Mouse (Mus musculus) kidney, adult 8-10 months (tissue): ENCODE data around the gene Coq7.

Source experiments
- DNase-seq, 2 experiments: peaks; one replicate each; pipeline ENCODE4 v3.0.0; 2022

Gene Coq7

GRCm38 (mm10) chr7:118533178-118533578 lies at the start of gene Coq7:
Gene Coq7, minus strand, starts transcription at chr7:118533356.
- DNase-seq, result peak; percentile 95 to 97

- DNase-seq, result no peak
Measured at GRCm38 (mm10) chr7:118579938-118580337, 46.8 kb upstream of the Coq7 start.

GRCm38 (mm10) chr7:118578269-118578668 lies 45.1 kb upstream of the Coq7 start:
- DNase-seq, result no peak

- peak in 1 of 2 experiments; percentile 33 for DNase-seq
Measured at GRCm38 (mm10) chr7:118572039-118572438, 38.9 kb upstream of the Coq7 start.

- no peak for DNase-seq
Measured at GRCm38 (mm10) chr7:118571350-118571749, 38.2 kb upstream of the Coq7 start.

GRCm38 (mm10) chr7:118569121-118569543 lies 36.0 kb upstream of the Coq7 start:
- no peak for DNase-seq

- DNase-seq, result no peak
Measured at GRCm38 (mm10) chr7:118554290-118554689, 21.1 kb upstream of the Coq7 start.

- DNase-seq, result no peak
Measured at GRCm38 (mm10) chr7:118553881-118554280, 20.7 kb upstream of the Coq7 start.

GRCm38 (mm10) chr7:118547451-118547850 lies 14.3 kb upstream of the Coq7 start:
- DNase-seq, result no peak

GRCm38 (mm10) chr7:118544128-118544527 lies 11.0 kb upstream of the Coq7 start:
- DNase-seq, result no peak

- DNase-seq, result no peak
Measured at GRCm38 (mm10) chr7:118535076-118535475, 1.9 kb upstream of the Coq7 start.

- no peak for DNase-seq
Measured at GRCm38 (mm10) chr7:118534326-118534725, 1.2 kb upstream of the Coq7 start.

- DNase-seq, result peak; percentile 94 to 98
Measured at GRCm38 (mm10) chr7:118532519-118533177, 508 bp downstream of the Coq7 start.

- DNase-seq, result no peak
Measured at GRCm38 (mm10) chr7:118526967-118527366, 6.2 kb downstream of the Coq7 start.

- DNase-seq, result no peak
Measured at GRCm38 (mm10) chr7:118522077-118522476, 11.1 kb downstream of the Coq7 start.

GRCm38 (mm10) chr7:118519661-118520060 lies 13.5 kb downstream of the Coq7 start:
- DNase-seq, result no peak

- DNase-seq, result peak; percentile 44 to 72
Measured at GRCm38 (mm10) chr7:118518687-118519086, 14.5 kb downstream of the Coq7 start.

GRCm38 (mm10) chr7:118517819-118518218 lies 15.3 kb downstream of the Coq7 start:
- DNase-seq, result peak in 1 of 2 experiments; percentile 6

- DNase-seq, result no peak
Measured at GRCm38 (mm10) chr7:118508556-118508955, 24.6 kb downstream of the Coq7 start.

GRCm38 (mm10) chr7:118503844-118504243 lies 29.3 kb downstream of the Coq7 start:
- DNase-seq, result no peak

GRCm38 (mm10) chr7:118502333-118502732 lies 30.8 kb downstream of the Coq7 start:
- DNase-seq, result no peak

- DNase-seq, result no peak
Measured at GRCm38 (mm10) chr7:118499784-118500435, 33.2 kb downstream of the Coq7 start.

- DNase-seq, result no peak
Measured at GRCm38 (mm10) chr7:118498984-118499783, 34.0 kb downstream of the Coq7 start.
